21 mouse cellular contexts compared by ENCODE assay signal in genomic region chr3:32337770-32338169, GRCm38 (mm10). TPM values are rescaled to one million over a fixed set of nuclear protein-coding genes. Genes with fewer than 3 reads are reported as not detected.
A peak's percentile ranks its signal among the peaks of the same experiment; 100 is the strongest.
DNase-seq lines count a peak whose midpoint lies in the region; ATAC-seq lines count a peak whose summit lies in the region.
"Had no signal": no experiment of that assay in that cellular context is flagged by ENCODE, and none has a peak within 500 bp of the region (broad histone marks: within the 10 kb centered on the region; RNA-seq: fewer than 3 reads in every experiment).

No protein-coding gene starts in this region.

- no peak overlapping the region for H3K27ac ChIP-seq in heart, embryonic 11.5 days (ENCODE audit: low read depth, low read length)
- H3K27ac ChIP-seq in liver, embryonic 13.5 days, result 0 out of 2 replicates have a peak overlapping the region, but pooled peaks have one; percentile 13
- no peak overlapping the region for H3K27ac ChIP-seq in liver, embryonic 12.5 days
- H3K27ac ChIP-seq: hindbrain, embryonic 13.5 days; limb, embryonic 12.5 days; liver, embryonic 14.5 days; macrophage; midbrain, embryonic 10.5 days had no signal

- no peak overlapping the region for H3K9ac ChIP-seq in heart, embryonic 11.5 days (ENCODE audit: low read depth, low read length)
- H3K9ac ChIP-seq in liver, embryonic 13.5 days, result no peak overlapping the region
- no peak overlapping the region for H3K9ac ChIP-seq in liver, embryonic 12.5 days
- H3K9ac ChIP-seq: forebrain, postnatal 0 days; hindbrain, embryonic 13.5 days; limb, embryonic 12.5 days; liver, embryonic 14.5 days had no signal

- ATAC-seq in heart, embryonic 11.5 days (replicated peaks; ENCODE audit: insufficient number of reproducible peaks, low FRiP score, low TSS enrichment), result no peak
- ATAC-seq in liver, embryonic 13.5 days (ENCODE audit: low read depth), result no peak
- no peak for ATAC-seq in liver, embryonic 12.5 days
- ATAC-seq: forebrain, postnatal 0 days; inflammation-experienced regulatory T-cells, adult 6 months had no signal

- H3K36me3 ChIP-seq in heart, embryonic 11.5 days (ENCODE audit: control insufficient read depth, insufficient read depth, low read length), result peaks cover 2% of the 10 kb centered on the region; the same call in 1 of the 2 replicates
- no peaks in the 10 kb centered on the region for H3K36me3 ChIP-seq in liver, embryonic 13.5 days
- peaks cover 6% of the 10 kb centered on the region; the same call in 1 of the 2 replicates for H3K36me3 ChIP-seq in liver, embryonic 12.5 days

- no peak overlapping the region for H3K4me3 ChIP-seq in heart, embryonic 11.5 days (ENCODE audit: low read depth, low read length)
- no peak overlapping the region for H3K4me3 ChIP-seq in liver, embryonic 13.5 days (replicated peaks)
- H3K4me3 ChIP-seq in liver, embryonic 12.5 days, result no peak overlapping the region
- H3K4me3 ChIP-seq: hindbrain, embryonic 13.5 days; limb, embryonic 12.5 days; midbrain, embryonic 10.5 days had no signal

- H3K9me3 ChIP-seq in heart, embryonic 11.5 days (replicated peaks; ENCODE audit: control insufficient read depth, low read length), result no peaks in the 10 kb centered on the region
- H3K9me3 ChIP-seq in liver, embryonic 13.5 days (replicated peaks), result no peaks in the 10 kb centered on the region
- H3K9me3 ChIP-seq in liver, embryonic 12.5 days (replicated peaks), result no peaks in the 10 kb centered on the region
- H3K9me3 ChIP-seq: hindbrain, embryonic 13.5 days; limb, embryonic 12.5 days; midbrain, embryonic 10.5 days had no signal

- no peaks in the 10 kb centered on the region for H3K27me3 ChIP-seq in heart, embryonic 11.5 days (ENCODE audit: control insufficient read depth, insufficient read depth, low read length)
- no peaks in the 10 kb centered on the region for H3K27me3 ChIP-seq in liver, embryonic 13.5 days
- H3K27me3 ChIP-seq in liver, embryonic 12.5 days (replicated peaks), result no peaks in the 10 kb centered on the region
- H3K27me3 ChIP-seq: hindbrain, embryonic 13.5 days; limb, embryonic 12.5 days had no signal

- H3K4me2 ChIP-seq in heart, embryonic 11.5 days, result no peak overlapping the region
- no peak overlapping the region for H3K4me2 ChIP-seq in liver, embryonic 13.5 days
- no peak overlapping the region for H3K4me2 ChIP-seq in liver, embryonic 12.5 days
- H3K4me2 ChIP-seq: hindbrain, embryonic 13.5 days; limb, embryonic 12.5 days had no signal

- 70% methylated on average over 7 of the region's 7 CpGs for WGBS in heart, embryonic 11.5 days (ENCODE audit: insufficient replicate concordance)
- WGBS in liver, embryonic 13.5 days (ENCODE audit: insufficient replicate concordance), result 70% methylated on average over 7 of the region's 7 CpGs
- WGBS in liver, embryonic 12.5 days (ENCODE audit: insufficient replicate concordance), result 72% methylated on average over 7 of the region's 7 CpGs

- peak; percentile 33 for DNase-seq in adrenal gland, postnatal 14 days
- DNase-seq in adrenal gland, adult 8-10 months, result no peak
- DNase-seq in heart, postnatal 4 days, result peak; percentile 20
- DNase-seq in liver, embryonic 13.5 days, result no peak
- DNase-seq in ZHBTc4 (ENCODE audit: low read depth, low spot score), result peak; percentile 23
- DNase-seq in left cerebral cortex, adult 18-20 months (ENCODE audit: low spot score in 2 of 2), result no peak
- DNase-seq: cerebellum, adult 18-20 months; cerebellum, postnatal 25 days; embryo, embryonic 11 days; forebrain, postnatal 0 days; gastrocnemius, postnatal 36 days; retina, postnatal 1 day; thymus, postnatal 25 days had no signal

- no peaks in the 10 kb centered on the region for H3K4me1 ChIP-seq in heart, embryonic 11.5 days (ENCODE audit: control insufficient read depth, insufficient read depth, low read length)
- H3K4me1 ChIP-seq in liver, embryonic 13.5 days (replicated peaks), result no peaks in the 10 kb centered on the region; the same call in 1 of the 2 replicates
- H3K4me1 ChIP-seq in liver, embryonic 12.5 days, result no peaks in the 10 kb centered on the region
- H3K4me1 ChIP-seq: limb, embryonic 12.5 days; midbrain, embryonic 10.5 days had no signal

RNA-seq across cellular contexts. Expression of gene Zmat3, which starts 28.0 kb away (rescaled TPM):
- 15.9 and 16.7 TPM in 2 replicates for total RNA-seq in adrenal gland, postnatal 14 days (2021)
- 10 to 100 TPM; 25.1 to 39.5 (median 33.3) TPM for total RNA-seq in adrenal gland, adult 8-10 months (2022)
- total RNA-seq in heart, postnatal 4 days (2021), result 10 to 100 TPM; 13.8 to 14.1 TPM
- polyA plus RNA-seq in heart, embryonic 11.5 days (2014; fragmentation: Nextera tagmentation; extraction: Ambion mirVana), result 5.3 and 5.8 TPM in 2 replicates
- polyA plus RNA-seq in liver, embryonic 13.5 days (2015; fragmentation: Nextera tagmentation; extraction: Ambion mirVana), result 0.45 and 0.51 TPM in 2 replicates
- 0.82 and 0.91 TPM in 2 replicates for polyA plus RNA-seq in liver, embryonic 12.5 days (2016; fragmentation: Nextera tagmentation; extraction: Ambion mirVana)
- 10 to 100 TPM; 76.3 to 78.7 TPM for total RNA-seq in left cerebral cortex, adult 18-20 months (2021)

RNA-seq across cellular contexts. Expression of gene Pik3ca, which starts 59.7 kb away (rescaled TPM):
- total RNA-seq in adrenal gland, postnatal 14 days (2021), result 49.5 and 54.0 TPM in 2 replicates
- total RNA-seq in adrenal gland, adult 8-10 months (2022), result 10 to 100 TPM; 52.6 to 61.4 (median 57.4) TPM
- 10 to 100 TPM; 42.0 to 44.3 TPM for total RNA-seq in heart, postnatal 4 days (2021)
- 10.1 and 12.0 TPM in 2 replicates for polyA plus RNA-seq in heart, embryonic 11.5 days (2014; fragmentation: Nextera tagmentation; extraction: Ambion mirVana)
- 3.0 and 3.8 TPM in 2 replicates for polyA plus RNA-seq in liver, embryonic 13.5 days (2015; fragmentation: Nextera tagmentation; extraction: Ambion mirVana)
- 4.6 and 5.6 TPM in 2 replicates for polyA plus RNA-seq in liver, embryonic 12.5 days (2016; fragmentation: Nextera tagmentation; extraction: Ambion mirVana)
- 10 to 100 TPM; 62.0 to 71.2 TPM for total RNA-seq in left cerebral cortex, adult 18-20 months (2021)

Comparison
In these comparisons a context has a peak if more than half of its experiments do, and no peak if none do; other contexts are left out.
1. DNase-seq: peak in adrenal gland, postnatal 14 days (single experiment), heart, postnatal 4 days (single experiment) and ZHBTc4 (single experiment); none in adrenal gland, adult 8-10 months (single experiment), liver, embryonic 13.5 days (single experiment) and left cerebral cortex, adult 18-20 months (0 of 2).